Mouse (Mus musculus): ENCODE results near the gene Stoml2.

- TF ChIP-seq EP300 (IDR thresholded peaks at IDR 0.05; ENCODE audit: low read depth in 1 of 2, low read length in 2 of 2) (no peak), POLR2A (IDR thresholded peaks at IDR 0.05; ENCODE audit: control insufficient read depth in 1 of 2, insufficient read depth in 1 of 2, low read depth in 1 of 2, low read length in 2 of 2, poor library complexity in 1 of 2) (peak; percentile 51 to 80; a peak in 3 of 4 replicates), CHD2 (IDR thresholded peaks at IDR 0.05; ENCODE audit: low read length) (no peak), POLR2AphosphoS2 (IDR thresholded peaks at IDR 0.05; ENCODE audit: low read length) (peak; percentile 60; the same call in 1 of the 2 replicates), ZKSCAN1 (IDR thresholded peaks at IDR 0.05; ENCODE audit: low read depth, low read length) (no peak), CTCF (IDR thresholded peaks at IDR 0.05 in 2 of 3, conservative IDR thresholded peaks at IDR 0.05 in 1 of 3; ENCODE audit: control insufficient read depth in 1 of 3, insufficient read depth in 1 of 3, low read depth in 2 of 3, low read length in 3 of 3, poor library complexity in 1 of 3, severe bottlenecking in 1 of 3) (no peak), ZMIZ1 (IDR thresholded peaks at IDR 0.05; ENCODE audit: low read depth, low read length) (0 out of 2 replicates have a peak, but pooled peaks have one; percentile 44), MYB (IDR thresholded peaks at IDR 0.05; ENCODE audit: low read depth, low read length) (no peak), JUND (IDR thresholded peaks at IDR 0.05; ENCODE audit: low read depth, low read length) (no peak), TCF12 (IDR thresholded peaks at IDR 0.05; ENCODE audit: low read depth, low read length) (no peak), ZC3H11A (IDR thresholded peaks at IDR 0.05; ENCODE audit: low read depth, low read length) (no peak), E2F4 (IDR thresholded peaks at IDR 0.05; ENCODE audit: borderline replicate concordance, low read depth, low read length) (no peak)
These were observed 27.5 kb upstream of the Stoml2 start, which contains the start of gene Unc13b for GRCm38 (mm10) chr4:43058753-43059654.

Measured in MEL (cell line).